Mouse (Mus musculus) midbrain, embryonic 15.5 days (tissue): ENCODE results near the gene Fmn2. TPM values are rescaled to one million over a fixed set of nuclear protein-coding genes. Genes with fewer than 3 reads are reported as not detected.
A peak's percentile ranks its signal among the peaks of the same experiment; 100 is the strongest.

Source experiments
- ATAC-seq: fragments of 200-750 bp; cut with Nextera tagmentation; replicated peaks from 2 replicates; pipeline ENCODE4 v1.8.0; 2017; ENCODE audit warnings: moderate TSS enrichment
- H3K27ac ChIP-seq: fragments of 300-500 bp; sonication (generic); 2 replicates; pipeline ENCODE4 v1.5.1; 2015; ENCODE audit warnings: mild to moderate bottlenecking, inconsistent platforms
- H3K27me3 ChIP-seq: fragments of 300-500 bp; sonication (generic); replicated peaks from 2 replicates; pipeline ENCODE4 v1.6.1; 2015; ENCODE audit warnings: inconsistent platforms
- H3K36me3 ChIP-seq: fragments of 300-500 bp; sonication (generic); replicated peaks from 2 replicates; pipeline ENCODE4 v1.6.1; 2015; ENCODE audit warnings: inconsistent platforms
- H3K4me1 ChIP-seq: fragments of 300-500 bp; sonication (generic); 2 replicates; pipeline ENCODE4 v1.6.1; 2015; ENCODE audit warnings: inconsistent platforms
- H3K4me2 ChIP-seq: fragments of 300-500 bp; sonication (generic); 2 replicates; pipeline ENCODE4 v1.6.1; 2015; ENCODE audit warnings: inconsistent platforms, mild to moderate bottlenecking, moderate library complexity
- H3K4me3 ChIP-seq: fragments of 300-500 bp; sonication (generic); 2 replicates; pipeline ENCODE4 v1.5.1; 2015; ENCODE audit warnings: mild to moderate bottlenecking, inconsistent platforms
- H3K9ac ChIP-seq: fragments of 300-500 bp; sonication (generic); 2 replicates; pipeline ENCODE4 v1.6.1; 2015; ENCODE audit warnings: mild to moderate bottlenecking, inconsistent platforms
- H3K9me3 ChIP-seq: fragments of 300-500 bp; sonication (generic); 2 replicates; pipeline ENCODE4 v1.6.1; 2016; ENCODE audit warnings: inconsistent platforms
- WGBS: fragments of 180-500 bp; shearing (Covaris S2); methylation state at CpG from one replicate; pipeline ENCODE4 v1.1.7; 2015; ENCODE audit warnings: mixed read lengths; 5-methylcytosine and 5-hydroxymethylcytosine counted together
- polyA plus RNA-seq: library from polyadenylated mRNA; unstranded; fragments of >200 nt; fragmentation: Nextera tagmentation; extraction: Ambion mirVana; gene quantifications from 2 replicates; pipeline ENCODE4 v1.2.1, GENCODE M21; 2015

The Fmn2 gene
- 8.5 and 9.0 TPM in 2 replicates for polyA plus RNA-seq

GRCm38 (mm10) chr1:174501661-174502030 is at the start of gene Fmn2:
Fmn2 (plus strand) TSS chr1:174501825.
- H3K9me3 ChIP-seq = no peaks in the 10 kb centered on the region
- peaks cover 30% of the 10 kb centered on the region for H3K4me1 ChIP-seq
- WGBS = 0% methylated on average over 29 of the region's 29 CpGs
- H3K9ac ChIP-seq = peak within 1 kb of the TSS; percentile 89
- H3K36me3 ChIP-seq = no peaks in the 10 kb centered on the region
- peak within 1 kb of the TSS; percentile 79 for H3K4me3 ChIP-seq
- H3K27me3 ChIP-seq = no peaks in the 10 kb centered on the region
- H3K27ac ChIP-seq = peak within 1 kb of the TSS; percentile 93
- peak; percentile 95 for ATAC-seq
- H3K4me2 ChIP-seq = peak within 1 kb of the TSS; percentile 84

GRCm38 (mm10) chr1:174455100-174455499 is 46.5 kb upstream of the Fmn2 start:
- no peaks in the 10 kb centered on the region for H3K27me3 ChIP-seq
- H3K27ac ChIP-seq = no peak overlapping the region
- H3K9ac ChIP-seq = no peak overlapping the region
- no peaks in the 10 kb centered on the region for H3K4me1 ChIP-seq
- no peak for ATAC-seq
- H3K9me3 ChIP-seq = no peaks in the 10 kb centered on the region
- H3K4me3 ChIP-seq = no peak overlapping the region
- H3K36me3 ChIP-seq = no peaks in the 10 kb centered on the region
- WGBS = 84% methylated on average over 2 of the region's 2 CpGs
- no peak overlapping the region for H3K4me2 ChIP-seq

GRCm38 (mm10) chr1:174465385-174465784 is 36.2 kb upstream of the Fmn2 start:
- 83% methylated on average over 3 of the region's 3 CpGs for WGBS

GRCm38 (mm10) chr1:174466240-174466639 is 35.4 kb upstream of the Fmn2 start:
- Histone ChIP-seq H3K9ac (no peak overlapping the region), H3K9me3 (no peaks in the 10 kb centered on the region), H3K4me2 (no peak overlapping the region), H3K27me3 (no peaks in the 10 kb centered on the region), H3K4me1 (no peaks in the 10 kb centered on the region), H3K4me3 (no peak overlapping the region), H3K27ac (no peak overlapping the region), H3K36me3 (no peaks in the 10 kb centered on the region)
- ATAC-seq = no peak
- 27% methylated on average over 2 of the region's 2 CpGs for WGBS

More at GRCm38 (mm10) chr1:174465385-174465784, 36.2 kb upstream of the Fmn2 start:
- no peak overlapping the region for H3K27ac ChIP-seq
- H3K4me1 ChIP-seq = no peaks in the 10 kb centered on the region
- H3K4me2 ChIP-seq = no peak overlapping the region
- no peak overlapping the region for H3K9ac ChIP-seq
- H3K9me3 ChIP-seq = no peaks in the 10 kb centered on the region
- no peak overlapping the region for H3K4me3 ChIP-seq
- H3K36me3 ChIP-seq = no peaks in the 10 kb centered on the region
- ATAC-seq = no peak
- no peaks in the 10 kb centered on the region for H3K27me3 ChIP-seq

- no peaks in the 10 kb centered on the region for H3K27me3 ChIP-seq
- H3K9ac ChIP-seq = no peak overlapping the region
- no peaks in the 10 kb centered on the region for H3K9me3 ChIP-seq
- no peak overlapping the region for H3K27ac ChIP-seq
- H3K4me1 ChIP-seq = no peaks in the 10 kb centered on the region
- no peaks in the 10 kb centered on the region for H3K36me3 ChIP-seq
- ATAC-seq = peak; percentile 91
- no peak overlapping the region for H3K4me2 ChIP-seq
- no peak overlapping the region for H3K4me3 ChIP-seq
- WGBS = 5% methylated on average over 6 of the region's 6 CpGs
These were observed 31.9 kb upstream of the Fmn2 start for GRCm38 (mm10) chr1:174469736-174470135.

- H3K4me3 ChIP-seq = no peak overlapping the region
- no peaks in the 10 kb centered on the region for H3K27me3 ChIP-seq
- WGBS = 93% methylated on average over 6 of the region's 6 CpGs
- H3K36me3 ChIP-seq = no peaks in the 10 kb centered on the region
- no peaks in the 10 kb centered on the region for H3K9me3 ChIP-seq
- no peaks in the 10 kb centered on the region for H3K4me1 ChIP-seq
- H3K9ac ChIP-seq = no peak overlapping the region
- no peak overlapping the region for H3K4me2 ChIP-seq
- H3K27ac ChIP-seq = no peak overlapping the region
- ATAC-seq = no peak
These were observed 19.1 kb upstream of the Fmn2 start for GRCm38 (mm10) chr1:174482567-174482966.

- Histone ChIP-seq H3K4me3 (no peak overlapping the region), H3K36me3 (no peaks in the 10 kb centered on the region), H3K9ac (no peak overlapping the region), H3K4me2 (no peak overlapping the region), H3K9me3 (no peaks in the 10 kb centered on the region), H3K4me1 (peaks cover 17% of the 10 kb centered on the region), H3K27me3 (no peaks in the 10 kb centered on the region), H3K27ac (no peak overlapping the region)
- WGBS = 10% methylated on average over 4 of the region's 4 CpGs
- no peak for ATAC-seq
These were observed 1.6 kb upstream of the Fmn2 start for GRCm38 (mm10) chr1:174500064-174500463.

- Histone ChIP-seq H3K9me3 (no peaks in the 10 kb centered on the region), H3K27ac (no peak overlapping the region), H3K4me1 (peaks cover 23% of the 10 kb centered on the region), H3K36me3 (no peaks in the 10 kb centered on the region), H3K9ac (no peak overlapping the region), H3K4me3 (no peak overlapping the region), H3K4me2 (peak overlapping the region; percentile 84; the same call in 1 of the 2 replicates), H3K27me3 (no peaks in the 10 kb centered on the region)
- ATAC-seq = no peak
- WGBS = 10% methylated on average over 1 of the region's 1 CpGs
These were observed 614 bp upstream of the Fmn2 start for GRCm38 (mm10) chr1:174501011-174501410.

GRCm38 (mm10) chr1:174502031-174502845 is 613 bp downstream of the Fmn2 start:
- Histone ChIP-seq H3K4me1 (peaks cover 36% of the 10 kb centered on the region), H3K27me3 (no peaks in the 10 kb centered on the region), H3K9me3 (no peaks in the 10 kb centered on the region), H3K4me2 (peak overlapping the region; percentile 84), H3K36me3 (no peaks in the 10 kb centered on the region), H3K27ac (peak overlapping the region; percentile 93), H3K9ac (peak overlapping the region; percentile 89), H3K4me3 (peak overlapping the region; percentile 79)
- ATAC-seq = peak; percentile 66
- WGBS = 0% methylated on average over 40 of the region's 40 CpGs

GRCm38 (mm10) chr1:174502846-174503745 is 1.5 kb downstream of the Fmn2 start:
- peaks cover 44% of the 10 kb centered on the region for H3K4me1 ChIP-seq
- WGBS = under 1% methylated on average over 53 of the region's 53 CpGs
- no peaks in the 10 kb centered on the region for H3K27me3 ChIP-seq
- peak overlapping the region; percentile 93 for H3K27ac ChIP-seq
- H3K36me3 ChIP-seq = no peaks in the 10 kb centered on the region
- peak; percentile 70 for ATAC-seq
- H3K9me3 ChIP-seq = no peaks in the 10 kb centered on the region
- peak overlapping the region; percentile 89 for H3K9ac ChIP-seq
- peak overlapping the region; percentile 84 for H3K4me2 ChIP-seq
- H3K4me3 ChIP-seq = peak overlapping the region; percentile 79

GRCm38 (mm10) chr1:174508571-174509110 is 7.0 kb downstream of the Fmn2 start:
- ATAC-seq = no peak
- Histone ChIP-seq H3K27ac (no peak overlapping the region), H3K9me3 (no peaks in the 10 kb centered on the region), H3K9ac (no peak overlapping the region), H3K27me3 (no peaks in the 10 kb centered on the region), H3K4me1 (peaks cover 54% of the 10 kb centered on the region), H3K4me2 (no peak overlapping the region), H3K4me3 (no peak overlapping the region), H3K36me3 (no peaks in the 10 kb centered on the region)
- 70% methylated on average over 13 of the region's 13 CpGs for WGBS

GRCm38 (mm10) chr1:174513419-174513818 is 11.8 kb downstream of the Fmn2 start:
- Histone ChIP-seq H3K27me3 (no peaks in the 10 kb centered on the region), H3K9ac (no peak overlapping the region), H3K36me3 (no peaks in the 10 kb centered on the region), H3K4me3 (no peak overlapping the region), H3K27ac (no peak overlapping the region), H3K9me3 (no peaks in the 10 kb centered on the region), H3K4me2 (no peak overlapping the region), H3K4me1 (peaks cover 13% of the 10 kb centered on the region)
- WGBS = 92% methylated on average over 7 of the region's 7 CpGs
- no peak for ATAC-seq
